Mouse (Mus musculus) liver, embryonic 14.5 days (tissue): ENCODE data around the gene Fmnl2. TPM values are rescaled to one million over a fixed set of nuclear protein-coding genes. Genes with fewer than 3 reads are reported as not detected.

Source experiments
- ATAC-seq: fragments of 200-750 bp; cut with Nextera tagmentation; 2 replicates; pipeline ENCODE4 v1.8.0; 2017; ENCODE audit warnings: moderate number of reproducible peaks, mild to moderate bottlenecking, moderate library complexity; ENCODE audit not compliant: insufficient read depth
- DNase-seq, 3 experiments: peaks; one replicate each; pipeline ENCODE4 v3.0.0-alpha.2; 2012 to 2013; ENCODE audit warnings: low read depth in 3 of 3, low spot score in 3 of 3
- H3K27ac ChIP-seq: fragments of 300-500 bp; sonication (generic); 2 replicates; pipeline ENCODE4 v1.5.1; 2014; ENCODE audit warnings: moderate library complexity, mild to moderate bottlenecking, control low read depth, inconsistent platforms
- H3K27me3 ChIP-seq: fragments of 300-500 bp; sonication (generic); 2 replicates; pipeline ENCODE4 v1.6.1; 2014; ENCODE audit warnings: mild to moderate bottlenecking, low read length, moderate library complexity; ENCODE audit not compliant: control insufficient read depth, insufficient read depth
- H3K36me3 ChIP-seq: fragments of 300-500 bp; sonication (generic); replicated peaks from 2 replicates; pipeline ENCODE4 v1.6.1; 2014; ENCODE audit warnings: low read depth; ENCODE audit not compliant: control insufficient read depth, insufficient read depth
- H3K4me1 ChIP-seq, 2 experiments: fragments of 200-500 bp in 1 of 2; fragments of 300-500 bp in 1 of 2; sonication (generic) in 1 of 2; replicated peaks; 2 replicates each; pipeline ENCODE4 v1.6.1; 2012 to 2014; ENCODE audit warnings: antibody characterized with exemption in 1 of 2, inconsistent platforms in 1 of 2, low read length in 1 of 2; ENCODE audit not compliant: control insufficient read depth in 2 of 2, insufficient read depth in 2 of 2
- H3K4me2 ChIP-seq: fragments of 300-500 bp; sonication (generic); 2 replicates; pipeline ENCODE4 v1.6.1; 2014; ENCODE audit warnings: low read depth, mild to moderate bottlenecking, control low read depth, moderate library complexity
- H3K4me3 ChIP-seq, 2 experiments: fragments of 200-500 bp in 1 of 2; fragments of 300-500 bp in 1 of 2; sonication (generic) in 1 of 2; 2 replicates each; pipeline ENCODE4 v1.5.1; 2012 to 2014; ENCODE audit warnings: low read depth in 2 of 2, low read length in 2 of 2, mild to moderate bottlenecking in 2 of 2, control low read depth in 1 of 2, inconsistent platforms in 1 of 2, moderate library complexity in 1 of 2; ENCODE audit not compliant: insufficient read depth in 1 of 2
- H3K9ac ChIP-seq: fragments of 300-500 bp; sonication (generic); replicated peaks from 2 replicates; pipeline ENCODE4 v1.6.1; 2014; ENCODE audit warnings: mild to moderate bottlenecking, control low read depth, moderate library complexity
- H3K9me3 ChIP-seq: fragments of 300-500 bp; sonication (generic); 2 replicates; pipeline ENCODE4 v1.6.1; 2016; ENCODE audit warnings: low read length, mixed read lengths; ENCODE audit not compliant: control insufficient read depth
- CTCF ChIP-seq: IDR thresholded peaks from 2 replicates; pipeline ENCODE4 v1.5.1; 2016; ENCODE audit warnings: antibody characterized with exemption, low read depth, control low read depth
- EP300 ChIP-seq: IDR thresholded peaks from 2 replicates; pipeline ENCODE4 v1.6.1; 2016; ENCODE audit warnings: antibody characterized with exemption, low read depth
- WGBS: fragments of 180-500 bp; shearing (Covaris S2); extraction: QIAGEN DNeasy Blood & Tissue Kit; methylation state at CpG from one replicate; pipeline ENCODE4 v1.1.7; 2014; ENCODE audit not compliant: insufficient replicate concordance; 5-methylcytosine and 5-hydroxymethylcytosine counted together
- polyA plus RNA-seq, 2 experiments: library from polyadenylated mRNA; depleted of rRNA in 1 of 2; stranded (reverse) in 1 of 2; unstranded in 1 of 2; fragments of >200 nt; fragmentation: Nextera tagmentation in 1 of 2; extraction: Ambion mirVana in 1 of 2; gene quantifications; 2 replicates each; pipeline versions ENCODE4 v1.2.1 to v1.2.3; 2012 to 2014

Gene Fmnl2
- polyA plus RNA-seq, 2 experiments = 0.39 to 0.79 TPM

- Histone ChIP-seq H3K36me3 (no peaks in the 10 kb centered on the region), H3K4me1 (no peaks in the 10 kb centered on the region), H3K4me2 (no peak overlapping the region), H3K4me3 (no peak overlapping the region), H3K27ac (no peak overlapping the region), H3K27me3 (no peaks in the 10 kb centered on the region), H3K9me3 (no peaks in the 10 kb centered on the region), H3K9ac (no peak overlapping the region)
- DNase-seq (no peak), ATAC-seq (no peak)
- TF ChIP-seq CTCF = no peak
- 45% methylated on average over 2 of the region's 2 CpGs for WGBS
Measured at GRCm38 (mm10) chr2:52883401-52883800, 25.7 kb downstream of the Fmnl2 start.

- WGBS = 57% methylated on average over 4 of the region's 4 CpGs
- no peak for DNase-seq
Measured at GRCm38 (mm10) chr2:52884082-52884481, 26.4 kb downstream of the Fmnl2 start.

GRCm38 (mm10) chr2:52885071-52885470 lies 27.4 kb downstream of the Fmnl2 start:
- ATAC-seq (no peak), DNase-seq (no peak)
- no peaks in the 10 kb centered on the region for H3K36me3 ChIP-seq
- H3K27me3 ChIP-seq = no peaks in the 10 kb centered on the region
- 27% methylated on average over 3 of the region's 3 CpGs for WGBS
- no peak overlapping the region for H3K4me2 ChIP-seq
- no peaks in the 10 kb centered on the region for H3K9me3 ChIP-seq
- TF ChIP-seq CTCF (no peak), EP300 (no peak)
- no peaks in the 10 kb centered on the region for H3K4me1 ChIP-seq
- no peak overlapping the region for H3K9ac ChIP-seq
- no peak overlapping the region for H3K4me3 ChIP-seq
- H3K27ac ChIP-seq = no peak overlapping the region

More at GRCm38 (mm10) chr2:52884082-52884481, 26.4 kb downstream of the Fmnl2 start:
- Histone ChIP-seq H3K9ac (no peak overlapping the region), H3K9me3 (no peaks in the 10 kb centered on the region), H3K4me1 (no peaks in the 10 kb centered on the region), H3K4me2 (no peak overlapping the region), H3K27me3 (no peaks in the 10 kb centered on the region), H3K36me3 (no peaks in the 10 kb centered on the region), H3K4me3 (no peak overlapping the region), H3K27ac (no peak overlapping the region)
- no peak for ATAC-seq
- TF ChIP-seq CTCF (no peak), EP300 (no peak)

DNA sequence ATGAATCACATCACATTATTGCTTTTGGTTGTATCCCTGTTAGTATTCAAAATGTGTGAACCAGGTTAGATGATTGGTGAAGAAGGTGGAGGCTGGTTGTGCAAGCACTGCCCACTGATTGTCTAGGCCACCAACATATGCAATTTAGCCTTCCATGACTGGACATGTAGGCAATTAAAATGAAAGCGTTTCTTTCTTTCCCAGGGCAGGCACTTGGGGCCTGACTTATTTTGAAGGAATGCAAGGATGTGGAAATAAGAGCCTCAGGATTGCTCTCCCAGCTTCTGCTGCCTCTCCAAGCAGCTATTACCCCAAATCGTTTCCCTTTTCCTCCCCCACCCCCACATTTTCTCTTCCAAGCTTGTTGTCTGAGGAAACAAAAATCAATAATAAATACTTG lies 29.6 kb downstream of the Fmnl2 start:
- no peaks in the 10 kb centered on the region for H3K36me3 ChIP-seq
- no peaks in the 10 kb centered on the region for H3K4me1 ChIP-seq
- no peaks in the 10 kb centered on the region for H3K9me3 ChIP-seq
- ATAC-seq = no peak
- H3K27ac ChIP-seq = no peak overlapping the region
- H3K27me3 ChIP-seq = no peaks in the 10 kb centered on the region
- TF ChIP-seq EP300 = no peak
- no peak for TF ChIP-seq CTCF
- 33% methylated on average over 2 of the region's 2 CpGs for WGBS
- H3K9ac ChIP-seq = no peak overlapping the region
- no peak overlapping the region for H3K4me3 ChIP-seq
- no peak for DNase-seq
- no peak overlapping the region for H3K4me2 ChIP-seq

- ATAC-seq (no peak), DNase-seq (no peak)
- Histone ChIP-seq H3K9me3 (no peaks in the 10 kb centered on the region), H3K4me1 (no peaks in the 10 kb centered on the region), H3K27ac (no peak overlapping the region), H3K36me3 (no peaks in the 10 kb centered on the region), H3K27me3 (no peaks in the 10 kb centered on the region), H3K4me2 (no peak overlapping the region), H3K4me3 (no peak overlapping the region), H3K9ac (no peak overlapping the region)
- no peak for TF ChIP-seq CTCF
- TF ChIP-seq EP300 = no peak
- 42% methylated on average over 8 of the region's 8 CpGs for WGBS
Measured at GRCm38 (mm10) chr2:52891115-52891514, 33.5 kb downstream of the Fmnl2 start.

DNA sequence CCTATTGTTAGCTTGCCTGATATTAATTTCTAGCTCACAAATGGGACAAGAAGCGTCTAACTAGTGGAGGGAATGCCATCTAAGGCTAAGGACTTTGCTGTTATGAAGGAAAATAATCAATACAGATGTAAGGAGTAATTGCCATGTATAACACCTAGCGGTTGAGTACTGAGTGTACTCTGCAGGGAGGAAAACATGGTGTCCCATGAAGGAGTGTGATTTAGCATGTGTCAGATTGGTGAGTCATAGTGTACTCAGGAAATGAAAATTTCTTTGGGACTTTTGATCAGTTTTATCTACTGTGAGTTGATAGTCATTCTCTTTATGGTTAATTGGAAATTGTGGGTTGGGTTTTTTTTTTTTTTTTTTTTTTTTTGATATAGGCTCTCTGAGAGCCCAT lies 34.1 kb downstream of the Fmnl2 start:
- WGBS = 65% methylated on average over 2 of the region's 2 CpGs
- Histone ChIP-seq H3K36me3 (no peaks in the 10 kb centered on the region), H3K9ac (no peak overlapping the region), H3K4me3 (no peak overlapping the region), H3K4me1 (no peaks in the 10 kb centered on the region), H3K27me3 (no peaks in the 10 kb centered on the region), H3K9me3 (no peaks in the 10 kb centered on the region), H3K27ac (no peak overlapping the region), H3K4me2 (no peak overlapping the region)
- TF ChIP-seq EP300 (no peak), CTCF (no peak)
- DNase-seq (no peak), ATAC-seq (no peak)
